Mouse (Mus musculus): ENCODE measurements around the gene Alkbh1. TPM values are rescaled to one million over a fixed set of nuclear protein-coding genes. Genes with fewer than 3 reads are reported as not detected.

The Alkbh1 gene
- polyA plus RNA-seq, 1 experiment, result 3.9 TPM

GRCm38 (mm10) chr12:87421708-87422507, 21.9 kb downstream of the Alkbh1 start:
- H3K36me3 ChIP-seq (ENCODE audit: control insufficient read depth), result peaks cover 34% of the 10 kb centered on the region
- H3K4me1 ChIP-seq (ENCODE audit: control insufficient read depth), result peaks cover 10% of the 10 kb centered on the region
- H3K4me3 ChIP-seq (replicated peaks), result no peak overlapping the region
- no peaks in the 10 kb centered on the region for H3K27me3 ChIP-seq (ENCODE audit: control insufficient read depth)
- no peaks in the 10 kb centered on the region for H3K9me3 ChIP-seq (ENCODE audit: control insufficient read depth, low read length)
- TF ChIP-seq GATA1 (IDR thresholded peaks at IDR 0.05; ENCODE audit: low read length) (no peak), TAL1 (IDR thresholded peaks at IDR 0.05; ENCODE audit: low read length) (no peak)

- TF ChIP-seq GATA1 (IDR thresholded peaks at IDR 0.05; ENCODE audit: low read length) (no peak), TAL1 (IDR thresholded peaks at IDR 0.05; ENCODE audit: low read length) (no peak)
- H3K4me3 ChIP-seq (replicated peaks), result no peak overlapping the region
These were observed 23.8 kb downstream of the Alkbh1 start for GRCm38 (mm10) chr12:87419974-87420485.

GRCm38 (mm10) chr12:87418921-87419320, 24.9 kb downstream of the Alkbh1 start:
- no peaks in the 10 kb centered on the region for H3K9me3 ChIP-seq (ENCODE audit: control insufficient read depth, low read length)
- TF ChIP-seq GATA1 (IDR thresholded peaks at IDR 0.05; ENCODE audit: low read length) (no peak), TAL1 (IDR thresholded peaks at IDR 0.05; ENCODE audit: low read length) (no peak)
- H3K4me3 ChIP-seq (replicated peaks), result no peak overlapping the region
- peaks cover 12% of the 10 kb centered on the region for H3K36me3 ChIP-seq (ENCODE audit: control insufficient read depth)
- peaks cover 2% of the 10 kb centered on the region; the same call in 1 of the 2 replicates for H3K27me3 ChIP-seq (ENCODE audit: control insufficient read depth)
- peaks cover 10% of the 10 kb centered on the region for H3K4me1 ChIP-seq (ENCODE audit: control insufficient read depth)

More at GRCm38 (mm10) chr12:87419974-87420485, 23.8 kb downstream of the Alkbh1 start:
- no peaks in the 10 kb centered on the region for H3K9me3 ChIP-seq (ENCODE audit: control insufficient read depth, low read length)
- no peaks in the 10 kb centered on the region for H3K27me3 ChIP-seq (ENCODE audit: control insufficient read depth)
- peaks cover 20% of the 10 kb centered on the region for H3K36me3 ChIP-seq (ENCODE audit: control insufficient read depth)
- peaks cover 10% of the 10 kb centered on the region for H3K4me1 ChIP-seq (ENCODE audit: control insufficient read depth)

- Histone ChIP-seq H3K27me3 (ENCODE audit: control insufficient read depth) (peaks cover 2% of the 10 kb centered on the region), H3K4me3 (replicated peaks) (no peak overlapping the region), H3K9me3 (ENCODE audit: control insufficient read depth, low read length) (no peaks in the 10 kb centered on the region), H3K4me1 (ENCODE audit: control insufficient read depth) (peaks cover 9% of the 10 kb centered on the region), H3K36me3 (ENCODE audit: control insufficient read depth) (no peaks in the 10 kb centered on the region)
- TF ChIP-seq GATA1 (IDR thresholded peaks at IDR 0.05; ENCODE audit: low read length) (no peak), TAL1 (IDR thresholded peaks at IDR 0.05; ENCODE audit: low read length) (no peak)
These were observed 27.1 kb downstream of the Alkbh1 start for GRCm38 (mm10) chr12:87416690-87417089.

- peaks cover 2% of the 10 kb centered on the region for H3K27me3 ChIP-seq (ENCODE audit: control insufficient read depth)
- H3K4me1 ChIP-seq (ENCODE audit: control insufficient read depth), result peaks cover 12% of the 10 kb centered on the region
- TF ChIP-seq TAL1 (IDR thresholded peaks at IDR 0.05; ENCODE audit: low read length), result no peak
- no peaks in the 10 kb centered on the region for H3K36me3 ChIP-seq (ENCODE audit: control insufficient read depth)
- H3K4me3 ChIP-seq (replicated peaks), result no peak overlapping the region
- no peaks in the 10 kb centered on the region for H3K9me3 ChIP-seq (ENCODE audit: control insufficient read depth, low read length)
These were observed 28.5 kb downstream of the Alkbh1 start for GRCm38 (mm10) chr12:87415358-87415757.

- H3K4me1 ChIP-seq (ENCODE audit: control insufficient read depth), result peaks cover 5% of the 10 kb centered on the region
- no peak overlapping the region for H3K4me3 ChIP-seq (replicated peaks)
- H3K36me3 ChIP-seq (ENCODE audit: control insufficient read depth), result no peaks in the 10 kb centered on the region
- TF ChIP-seq GATA1 (IDR thresholded peaks at IDR 0.05; ENCODE audit: low read length) (no peak), TAL1 (IDR thresholded peaks at IDR 0.05; ENCODE audit: low read length) (no peak)
- no peaks in the 10 kb centered on the region for H3K9me3 ChIP-seq (ENCODE audit: control insufficient read depth, low read length)
- H3K27me3 ChIP-seq (ENCODE audit: control insufficient read depth), result peaks cover 7% of the 10 kb centered on the region
These were observed 30.5 kb downstream of the Alkbh1 start for GRCm38 (mm10) chr12:87413179-87413790.

GRCm38 (mm10) chr12:87410999-87411398, 32.8 kb downstream of the Alkbh1 start:
- TF ChIP-seq TAL1 (IDR thresholded peaks at IDR 0.05; ENCODE audit: low read length), result no peak
- no peak for TF ChIP-seq GATA1 (IDR thresholded peaks at IDR 0.05; ENCODE audit: low read length)
- Histone ChIP-seq H3K4me1 (ENCODE audit: control insufficient read depth) (peaks cover 9% of the 10 kb centered on the region), H3K36me3 (ENCODE audit: control insufficient read depth) (no peaks in the 10 kb centered on the region), H3K9me3 (ENCODE audit: control insufficient read depth, low read length) (no peaks in the 10 kb centered on the region), H3K27me3 (ENCODE audit: control insufficient read depth) (peaks cover 16% of the 10 kb centered on the region), H3K4me3 (replicated peaks) (no peak overlapping the region)

- Histone ChIP-seq H3K4me1 (ENCODE audit: control insufficient read depth) (peaks cover 9% of the 10 kb centered on the region), H3K27me3 (ENCODE audit: control insufficient read depth) (peaks cover 13% of the 10 kb centered on the region), H3K36me3 (ENCODE audit: control insufficient read depth) (no peaks in the 10 kb centered on the region), H3K4me3 (replicated peaks) (no peak overlapping the region), H3K9me3 (ENCODE audit: control insufficient read depth, low read length) (no peaks in the 10 kb centered on the region)
- no peak for TF ChIP-seq GATA1 (IDR thresholded peaks at IDR 0.05; ENCODE audit: low read length)
- TF ChIP-seq TAL1 (IDR thresholded peaks at IDR 0.05; ENCODE audit: low read length), result no peak
These were observed 34.7 kb downstream of the Alkbh1 start for GRCm38 (mm10) chr12:87409123-87409522.

GRCm38 (mm10) chr12:87407869-87408605, 35.8 kb downstream of the Alkbh1 start:
- H3K9me3 ChIP-seq (ENCODE audit: control insufficient read depth, low read length), result no peaks in the 10 kb centered on the region
- H3K27me3 ChIP-seq (ENCODE audit: control insufficient read depth), result peaks cover 13% of the 10 kb centered on the region
- peaks cover 9% of the 10 kb centered on the region for H3K4me1 ChIP-seq (ENCODE audit: control insufficient read depth)
- TF ChIP-seq GATA1 (IDR thresholded peaks at IDR 0.05; ENCODE audit: low read length), result no peak
- TF ChIP-seq TAL1 (IDR thresholded peaks at IDR 0.05; ENCODE audit: low read length), result no peak
- no peak overlapping the region for H3K4me3 ChIP-seq (replicated peaks)
- no peaks in the 10 kb centered on the region for H3K36me3 ChIP-seq (ENCODE audit: control insufficient read depth)
